Mouse (Mus musculus) cerebellum, postnatal 36 days (tissue): ENCODE data around the gene Tgif1.

Experiments used
- DNase-seq, 2 experiments: peaks; one replicate each; pipeline ENCODE4 v3.0.0; 2021 to 2022; ENCODE audit warnings: mixed read lengths in 2 of 2

Gene Tgif1

DNA sequence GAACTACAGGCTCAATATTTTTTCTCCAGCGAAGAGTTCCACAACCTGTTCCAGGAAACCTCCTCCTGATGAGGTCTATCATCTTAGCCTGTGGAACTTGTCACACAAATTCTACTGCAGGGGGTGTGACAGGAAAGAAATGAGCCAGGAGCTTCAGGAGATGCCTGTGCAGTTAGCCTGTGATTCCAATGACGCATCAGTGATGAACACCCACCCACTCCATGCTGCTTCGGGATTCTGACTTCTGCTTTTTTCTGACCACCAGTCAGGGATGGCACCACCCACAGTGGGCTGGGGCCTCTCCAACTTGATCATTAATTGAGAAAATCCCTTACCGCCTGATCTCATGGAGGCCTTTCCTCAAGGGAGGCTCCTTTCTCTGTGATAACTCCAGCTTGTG is 54.1 kb downstream of the Tgif1 start:
- DNase-seq = no peak

- DNase-seq = no peak
Observed at GRCm38 (mm10) chr17:70797773-70798045, 55.6 kb downstream of the Tgif1 start.

DNA sequence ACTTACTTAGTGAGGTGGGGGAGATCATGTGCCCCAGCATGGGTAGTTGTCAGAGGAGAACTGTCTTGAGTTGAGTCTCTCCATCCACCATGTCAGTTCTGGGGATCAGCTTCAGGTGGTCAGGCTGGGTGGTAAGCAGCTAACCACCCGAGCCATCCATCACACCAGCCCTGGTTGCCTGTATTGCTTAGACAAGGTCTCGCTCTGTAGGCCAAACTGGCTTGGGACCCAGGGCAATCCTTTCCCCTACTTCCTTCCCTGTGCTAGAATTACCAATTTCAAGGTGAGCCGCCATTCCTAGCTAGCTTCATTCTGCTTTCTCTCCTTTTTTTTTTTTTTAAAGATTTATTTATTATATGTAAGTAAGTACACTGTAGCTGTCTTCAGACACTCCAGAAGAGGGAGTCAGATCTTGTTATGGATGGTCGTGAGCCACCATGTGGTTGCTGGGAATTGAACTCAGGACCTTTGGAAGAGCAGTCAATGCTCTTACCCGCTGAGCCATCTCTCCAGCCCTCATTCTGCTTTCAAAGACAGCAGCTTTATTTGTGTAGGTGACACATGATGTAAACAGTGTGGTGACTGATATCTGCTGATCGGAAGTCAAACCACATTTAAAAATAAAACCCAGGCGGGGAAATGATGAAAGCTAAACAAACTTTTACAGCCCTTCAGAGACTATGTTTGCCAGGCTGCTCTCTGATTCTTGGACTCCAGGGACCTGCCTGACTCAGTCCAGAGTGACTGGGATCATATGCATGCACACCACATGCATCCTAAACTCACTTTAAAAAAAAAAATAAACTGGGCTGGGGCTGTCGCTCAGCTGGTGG is 56.2 kb downstream of the Tgif1 start:
- DNase-seq = no peak

GRCm38 (mm10) chr17:70795196-70795595 is 58.1 kb downstream of the Tgif1 start:
- DNase-seq = no peak

DNA sequence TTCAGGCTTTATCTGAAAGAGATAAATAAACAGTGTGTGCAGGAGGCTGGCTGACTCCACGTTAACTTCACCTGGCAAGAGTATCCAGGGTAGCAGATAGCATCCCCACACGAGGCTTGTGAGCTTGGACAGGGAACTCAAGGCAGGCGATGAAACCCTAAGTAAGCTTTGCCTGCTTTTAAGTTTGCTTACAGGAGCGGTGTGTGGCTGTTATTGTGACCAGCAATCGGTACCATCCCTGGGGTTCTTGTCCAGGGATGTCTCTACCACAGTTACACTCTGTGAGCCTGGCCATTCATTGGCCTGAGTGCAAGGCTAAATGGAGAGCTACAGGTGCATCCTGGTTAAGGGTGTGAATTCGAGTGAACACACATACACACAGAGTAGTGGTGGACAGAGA is 58.6 kb downstream of the Tgif1 start:
- no peak for DNase-seq

DNA sequence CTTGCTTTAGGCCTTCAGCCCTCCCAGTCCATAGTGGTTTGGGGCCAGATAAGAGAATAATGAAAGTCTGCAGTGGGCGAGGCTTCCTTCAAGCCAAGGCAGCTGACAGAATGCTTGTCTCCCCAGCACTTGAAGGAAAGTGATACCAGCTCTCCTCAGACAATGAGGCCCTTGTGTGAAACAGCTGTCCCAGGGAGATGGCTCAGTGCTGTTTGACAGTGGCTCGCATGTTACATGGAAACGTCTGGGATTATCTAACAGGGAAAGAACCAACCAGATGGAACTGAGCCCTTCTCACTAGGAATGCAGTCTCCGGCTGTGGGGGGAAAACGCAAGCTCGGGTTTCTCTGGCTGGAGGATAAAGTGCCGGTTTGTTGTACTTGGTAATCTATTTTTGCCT is 59.1 kb downstream of the Tgif1 start:
- DNase-seq = no peak
